Mouse (Mus musculus): ENCODE measurements at regions not wholly inside any gene's neighbourhood (a gene's known extent, or its start where the extent isn't known, plus 50 kb on each side); places are given as distances from the start of the nearest gene placed in this dataset.

- no peaks in the 10 kb centered on the region for H3K4me1 ChIP-seq (ENCODE audit: control insufficient read depth, insufficient read depth)
- TF ChIP-seq EP300 (IDR thresholded peaks at IDR 0.05; ENCODE audit: low read depth), result no peak
- TF ChIP-seq CTCF (IDR thresholded peaks at IDR 0.05; ENCODE audit: low read depth), result no peak
- WGBS, result 68% methylated on average over 4 of the region's 4 CpGs
- ATAC-seq (ENCODE audit: insufficient read depth, low read depth) (no peak), DNase-seq (ENCODE audit: low spot score) (no peak)
- H3K4me3 ChIP-seq (ENCODE audit: low read depth, low read length), result no peak overlapping the region
- H3K27ac ChIP-seq (ENCODE audit: low read depth), result no peak overlapping the region
- no peak overlapping the region for H3K4me2 ChIP-seq (ENCODE audit: low read depth, low read length)
- H3K9ac ChIP-seq (replicated peaks; ENCODE audit: low read depth, low read length), result no peak overlapping the region
- H3K36me3 ChIP-seq (replicated peaks; ENCODE audit: control insufficient read depth, insufficient read depth, low read length), result no peaks in the 10 kb centered on the region
- H3K9me3 ChIP-seq (replicated peaks; ENCODE audit: control insufficient read depth, low read length), result no peaks in the 10 kb centered on the region
- H3K27me3 ChIP-seq (ENCODE audit: control insufficient read depth, insufficient read depth, low read length), result no peaks in the 10 kb centered on the region
These were observed 149.8 kb downstream of the Satb1 start for GRCm38 (mm10) chr17:51683318-51683717.

- Histone ChIP-seq H3K9me3 (replicated peaks; ENCODE audit: control insufficient read depth, low read length) (no peaks in the 10 kb centered on the region), H3K27ac (ENCODE audit: low read depth) (no peak overlapping the region), H3K4me3 (ENCODE audit: low read depth, low read length) (no peak overlapping the region), H3K4me1 (ENCODE audit: control insufficient read depth, insufficient read depth) (no peaks in the 10 kb centered on the region), H3K27me3 (ENCODE audit: control insufficient read depth, insufficient read depth, low read length) (no peaks in the 10 kb centered on the region), H3K36me3 (replicated peaks; ENCODE audit: control insufficient read depth, insufficient read depth, low read length) (no peaks in the 10 kb centered on the region), H3K4me2 (ENCODE audit: low read depth, low read length) (no peak overlapping the region), H3K9ac (replicated peaks; ENCODE audit: low read depth, low read length) (no peak overlapping the region)
- ATAC-seq (ENCODE audit: insufficient read depth, low read depth) (no peak), DNase-seq (ENCODE audit: low spot score) (no peak)
- WGBS, result 53% methylated on average over 3 of the region's 3 CpGs
- no peak for TF ChIP-seq CTCF (IDR thresholded peaks at IDR 0.05; ENCODE audit: low read depth)
- no peak for TF ChIP-seq EP300 (IDR thresholded peaks at IDR 0.05; ENCODE audit: low read depth)
These were observed 150.7 kb downstream of the Satb1 start for GRCm38 (mm10) chr17:51682368-51682767.

- ATAC-seq (ENCODE audit: insufficient read depth, low read depth), result no peak
These were observed 155.6 kb downstream of the Satb1 start for GRCm38 (mm10) chr17:51677451-51677850.

GRCm38 (mm10) chr17:51658408-51658807 is 174.7 kb downstream of the Satb1 start:
- Histone ChIP-seq H3K36me3 (replicated peaks; ENCODE audit: control insufficient read depth, insufficient read depth, low read length) (no peaks in the 10 kb centered on the region), H3K9me3 (replicated peaks; ENCODE audit: control insufficient read depth, low read length) (no peaks in the 10 kb centered on the region), H3K27me3 (ENCODE audit: control insufficient read depth, insufficient read depth, low read length) (no peaks in the 10 kb centered on the region), H3K4me3 (ENCODE audit: low read depth, low read length) (no peak overlapping the region), H3K27ac (ENCODE audit: low read depth) (no peak overlapping the region), H3K9ac (replicated peaks; ENCODE audit: low read depth, low read length) (no peak overlapping the region), H3K4me2 (ENCODE audit: low read depth, low read length) (no peak overlapping the region), H3K4me1 (ENCODE audit: control insufficient read depth, insufficient read depth) (no peaks in the 10 kb centered on the region)
- DNase-seq (ENCODE audit: low spot score) (no peak), ATAC-seq (ENCODE audit: insufficient read depth, low read depth) (no peak)
- TF ChIP-seq EP300 (IDR thresholded peaks at IDR 0.05; ENCODE audit: low read depth) (no peak), CTCF (IDR thresholded peaks at IDR 0.05; ENCODE audit: low read depth) (no peak)
- WGBS, result 45% methylated on average over 4 of the region's 4 CpGs

More at GRCm38 (mm10) chr17:51677451-51677850, 155.6 kb downstream of the Satb1 start:
- Histone ChIP-seq H3K4me2 (ENCODE audit: low read depth, low read length) (no peak overlapping the region), H3K27ac (ENCODE audit: low read depth) (no peak overlapping the region), H3K9me3 (replicated peaks; ENCODE audit: control insufficient read depth, low read length) (no peaks in the 10 kb centered on the region), H3K36me3 (replicated peaks; ENCODE audit: control insufficient read depth, insufficient read depth, low read length) (no peaks in the 10 kb centered on the region), H3K4me3 (ENCODE audit: low read depth, low read length) (no peak overlapping the region), H3K9ac (replicated peaks; ENCODE audit: low read depth, low read length) (no peak overlapping the region), H3K27me3 (ENCODE audit: control insufficient read depth, insufficient read depth, low read length) (no peaks in the 10 kb centered on the region), H3K4me1 (ENCODE audit: control insufficient read depth, insufficient read depth) (no peaks in the 10 kb centered on the region)
- DNase-seq (ENCODE audit: low spot score), result no peak
- WGBS, result 92% methylated on average over 8 of the region's 8 CpGs
- TF ChIP-seq EP300 (IDR thresholded peaks at IDR 0.05; ENCODE audit: low read depth) (no peak), CTCF (IDR thresholded peaks at IDR 0.05; ENCODE audit: low read depth) (no peak)

GRCm38 (mm10) chr17:51653881-51654280 is 179.2 kb downstream of the Satb1 start:
- ATAC-seq (ENCODE audit: insufficient read depth, low read depth), result no peak
- Histone ChIP-seq H3K36me3 (replicated peaks; ENCODE audit: control insufficient read depth, insufficient read depth, low read length) (no peaks in the 10 kb centered on the region), H3K27ac (ENCODE audit: low read depth) (no peak overlapping the region), H3K27me3 (ENCODE audit: control insufficient read depth, insufficient read depth, low read length) (no peaks in the 10 kb centered on the region), H3K4me3 (ENCODE audit: low read depth, low read length) (no peak overlapping the region), H3K4me1 (ENCODE audit: control insufficient read depth, insufficient read depth) (0 out of 2 replicates have a peak, but pooled peaks cover 5% of the 10 kb centered on the region), H3K4me2 (ENCODE audit: low read depth, low read length) (no peak overlapping the region), H3K9ac (replicated peaks; ENCODE audit: low read depth, low read length) (no peak overlapping the region), H3K9me3 (replicated peaks; ENCODE audit: control insufficient read depth, low read length) (no peaks in the 10 kb centered on the region)
- no peak for DNase-seq (ENCODE audit: low spot score)
- WGBS, result 71% methylated on average over 3 of the region's 3 CpGs
- TF ChIP-seq EP300 (IDR thresholded peaks at IDR 0.05; ENCODE audit: low read depth) (no peak), CTCF (IDR thresholded peaks at IDR 0.05; ENCODE audit: low read depth) (no peak)

- H3K27ac ChIP-seq (ENCODE audit: low read depth), result no peak overlapping the region
- TF ChIP-seq EP300 (IDR thresholded peaks at IDR 0.05; ENCODE audit: low read depth), result no peak
- TF ChIP-seq CTCF (IDR thresholded peaks at IDR 0.05; ENCODE audit: low read depth), result no peak
- H3K36me3 ChIP-seq (replicated peaks; ENCODE audit: control insufficient read depth, insufficient read depth, low read length), result no peaks in the 10 kb centered on the region
- WGBS, result 72% methylated on average over 2 of the region's 2 CpGs
- no peak overlapping the region for H3K4me2 ChIP-seq (ENCODE audit: low read depth, low read length)
- H3K4me3 ChIP-seq (ENCODE audit: low read depth, low read length), result no peak overlapping the region
- H3K4me1 ChIP-seq (ENCODE audit: control insufficient read depth, insufficient read depth), result 0 out of 2 replicates have a peak, but pooled peaks cover 5% of the 10 kb centered on the region
- DNase-seq (ENCODE audit: low spot score) (no peak), ATAC-seq (ENCODE audit: insufficient read depth, low read depth) (no peak)
- H3K27me3 ChIP-seq (ENCODE audit: control insufficient read depth, insufficient read depth, low read length), result no peaks in the 10 kb centered on the region
- H3K9ac ChIP-seq (replicated peaks; ENCODE audit: low read depth, low read length), result no peak overlapping the region
- no peaks in the 10 kb centered on the region for H3K9me3 ChIP-seq (replicated peaks; ENCODE audit: control insufficient read depth, low read length)
These were observed 181.2 kb downstream of the Satb1 start for GRCm38 (mm10) chr17:51651880-51652279.
